Mouse (Mus musculus): Measurements from ENCODE around the gene Rnf152.

The Rnf152 gene

GRCm38 (mm10) chr1:105311899-105312600 is 44.5 kb downstream of the Rnf152 start:
- DNase-seq (ENCODE audit: low spot score), result no peak

- DNase-seq (ENCODE audit: low spot score), result no peak
Observed at GRCm38 (mm10) chr1:105302164-105302563, 54.3 kb downstream of the Rnf152 start.

DNA sequence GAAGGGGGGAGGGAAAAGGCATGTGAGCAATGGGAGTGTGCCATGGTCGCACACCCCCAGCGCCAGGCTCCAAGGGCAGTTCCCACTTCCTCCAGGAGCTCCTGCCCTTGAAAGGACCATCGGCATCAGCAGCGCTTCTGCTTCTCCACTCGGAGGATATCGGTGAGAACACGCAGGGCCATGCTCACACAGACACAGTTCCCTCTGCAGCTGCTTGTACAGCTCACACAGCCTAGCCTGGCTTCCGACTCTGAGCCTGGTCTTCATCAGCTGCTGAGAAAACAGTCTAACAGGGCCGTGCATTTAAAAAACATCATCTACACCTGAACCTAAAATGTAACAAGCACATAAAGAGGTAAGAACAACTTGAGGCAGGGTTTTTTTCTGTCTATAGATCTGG is 54.7 kb downstream of the Rnf152 start:
- DNase-seq (ENCODE audit: low spot score), result no peak

DNA sequence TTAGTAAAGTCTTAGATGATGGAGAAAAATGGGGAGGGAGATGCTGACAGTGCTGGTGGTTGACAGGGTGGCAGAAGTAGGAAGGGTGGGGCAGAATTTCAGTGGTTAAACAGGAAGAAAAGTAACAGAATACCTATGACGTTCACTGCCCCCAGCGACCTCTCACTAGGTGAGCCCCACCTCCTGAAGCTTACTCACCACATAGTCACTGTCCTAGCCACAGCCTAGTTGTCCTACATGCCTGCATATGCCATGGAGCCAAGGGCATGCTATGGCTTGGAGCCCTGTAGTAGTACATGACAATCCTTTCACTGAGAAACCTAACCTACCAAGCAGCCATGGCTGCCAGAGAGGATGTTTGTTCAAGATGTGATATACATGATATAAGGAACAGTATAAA is 64.7 kb downstream of the Rnf152 start:
- no peak for DNase-seq (ENCODE audit: low spot score)

DNA sequence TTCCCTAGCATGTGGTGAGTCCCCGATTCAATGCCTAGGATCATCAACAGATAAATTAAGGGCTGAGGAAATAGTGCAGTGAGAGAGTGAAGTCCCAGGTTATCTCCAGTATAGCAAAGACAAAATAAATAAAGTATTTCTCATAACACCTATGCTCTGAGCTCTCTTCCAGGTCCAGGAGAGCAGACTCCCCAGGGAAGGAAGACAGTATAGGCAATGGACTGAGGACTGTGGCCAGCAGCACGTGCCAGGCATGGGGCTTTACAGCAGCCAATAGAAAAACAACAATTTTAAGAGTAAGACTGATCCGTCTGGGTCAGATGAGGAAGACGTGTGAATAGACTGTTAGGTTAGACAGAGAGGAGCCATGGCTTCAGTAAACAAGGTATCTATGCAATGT is 69.0 kb downstream of the Rnf152 start:
- no peak for DNase-seq (ENCODE audit: low spot score)

- DNase-seq (ENCODE audit: low spot score), result no peak
Observed at GRCm38 (mm10) chr1:105286906-105287305, 69.6 kb downstream of the Rnf152 start.

- no peak for DNase-seq (ENCODE audit: low spot score)
Observed at GRCm38 (mm10) chr1:105285001-105285400, 71.5 kb downstream of the Rnf152 start.

GRCm38 (mm10) chr1:105284116-105284515 is 72.4 kb downstream of the Rnf152 start:
- DNase-seq (ENCODE audit: low spot score), result no peak

GRCm38 (mm10) chr1:105281277-105281676 is 75.2 kb downstream of the Rnf152 start:
- no peak for DNase-seq (ENCODE audit: low spot score)

GRCm38 (mm10) chr1:105280160-105280559 is 76.3 kb downstream of the Rnf152 start:
- no peak for DNase-seq (ENCODE audit: low spot score)

- DNase-seq (ENCODE audit: low spot score), result no peak
Observed at GRCm38 (mm10) chr1:105274500-105275194, 81.9 kb downstream of the Rnf152 start.

- no peak for DNase-seq (ENCODE audit: low spot score)
Observed at GRCm38 (mm10) chr1:105271104-105271503, 85.4 kb downstream of the Rnf152 start.

- no peak for DNase-seq (ENCODE audit: low spot score)
Observed at GRCm38 (mm10) chr1:105263283-105264033, 93.1 kb downstream of the Rnf152 start.

GRCm38 (mm10) chr1:105260200-105260599 is 96.3 kb downstream of the Rnf152 start:
- DNase-seq (ENCODE audit: low spot score), result no peak

GRCm38 (mm10) chr1:105257199-105257598 is 99.3 kb downstream of the Rnf152 start:
- no peak for DNase-seq (ENCODE audit: low spot score)

- no peak for DNase-seq (ENCODE audit: low spot score)
Observed at GRCm38 (mm10) chr1:105249190-105249589, 107.3 kb downstream of the Rnf152 start.

- no peak for DNase-seq (ENCODE audit: low spot score)
Observed at GRCm38 (mm10) chr1:105246651-105247050, 109.9 kb downstream of the Rnf152 start.

DNA sequence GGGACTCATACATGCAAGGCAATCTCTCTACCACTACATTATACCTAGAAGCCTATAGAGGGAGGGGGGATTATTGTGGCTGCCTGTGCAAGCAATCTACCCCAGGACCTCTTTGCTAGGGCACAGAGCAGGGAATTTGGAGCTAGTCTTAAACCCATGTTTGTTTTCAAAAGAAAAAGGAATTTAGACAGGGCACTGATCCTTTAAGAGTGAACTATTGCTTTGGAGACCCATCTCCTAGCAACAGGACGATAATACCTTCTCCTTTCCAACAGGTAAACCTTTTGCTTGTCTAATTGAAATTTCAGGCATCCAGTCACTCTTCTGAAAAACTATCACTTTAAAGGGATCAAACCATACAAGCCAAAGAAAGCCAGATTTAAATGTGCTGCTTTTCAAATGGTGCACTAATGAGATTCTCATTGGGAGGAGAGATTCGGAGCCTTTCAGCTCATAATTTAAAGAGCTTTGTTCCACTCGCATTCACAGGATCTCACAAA is 110.4 kb downstream of the Rnf152 start:
- DNase-seq (ENCODE audit: low spot score), result no peak

- DNase-seq (ENCODE audit: low spot score), result no peak
Observed at GRCm38 (mm10) chr1:105243359-105244142, 113.0 kb downstream of the Rnf152 start.

- DNase-seq (ENCODE audit: low spot score), result no peak
Observed at GRCm38 (mm10) chr1:105240185-105240584, 116.3 kb downstream of the Rnf152 start.

All from layer of hippocampus, adult 11-12 months (tissue).